Mouse (Mus musculus): Measurements from ENCODE around the gene Map4k1. TPM values are rescaled to one million over a fixed set of nuclear protein-coding genes. Genes with fewer than 3 reads are reported as not detected.

The Map4k1 gene
- polyA plus RNA-seq (2015; fragmentation: Nextera tagmentation; extraction: Ambion mirVana), result 50.9 and 57.2 TPM in 2 replicates

GRCm38 (mm10) chr7:28981651-28982273 is at the start of gene Map4k1, which contains the start of gene Eif3k:
Gene Map4k1, plus strand, starts transcription at chr7:28982050.
Gene Eif3k, minus strand, starts transcription at chr7:28981864.

GRCm38 (mm10) chr7:28961927-28962670 is 19.8 kb upstream of the Map4k1 start, which contains the start of gene Actn4:
Gene Actn4, minus strand, starts transcription at chr7:28962340.

Other genes with a start within 250 kb of the Map4k1 start
- 95.7 and 96.0 TPM in 2 replicates for gene Mrps12, start 240.2 kb upstream of the Map4k1 start, polyA plus RNA-seq (2015; fragmentation: Nextera tagmentation; extraction: Ambion mirVana)
- 12.4 and 13.7 TPM in 2 replicates for gene Sars2, start 240.1 kb upstream of the Map4k1 start, polyA plus RNA-seq (2015; fragmentation: Nextera tagmentation; extraction: Ambion mirVana)
- not detected in 2 replicates for gene Ccer2, start 225.9 kb upstream of the Map4k1 start, polyA plus RNA-seq (2015; fragmentation: Nextera tagmentation; extraction: Ambion mirVana)
- 32.7 and 34.8 TPM in 2 replicates for gene Sirt2, start 215.3 kb upstream of the Map4k1 start, polyA plus RNA-seq (2015; fragmentation: Nextera tagmentation; extraction: Ambion mirVana)
- gene Nfkbib, start 214.5 kb upstream of the Map4k1 start, polyA plus RNA-seq (2015; fragmentation: Nextera tagmentation; extraction: Ambion mirVana), result 29.1 and 31.6 TPM in 2 replicates
- gene Rinl, start 193.1 kb upstream of the Map4k1 start, polyA plus RNA-seq (2015; fragmentation: Nextera tagmentation; extraction: Ambion mirVana), result 21.2 and 30.9 TPM in 2 replicates
- gene Hnrnpl, start 173.5 kb upstream of the Map4k1 start, polyA plus RNA-seq (2015; fragmentation: Nextera tagmentation; extraction: Ambion mirVana), result 185 and 205 TPM in 2 replicates
- 119 and 141 TPM in 2 replicates for gene Ech1, start 156.8 kb upstream of the Map4k1 start, polyA plus RNA-seq (2015; fragmentation: Nextera tagmentation; extraction: Ambion mirVana)
- gene Lgals4, start 148.2 kb upstream of the Map4k1 start, polyA plus RNA-seq (2015; fragmentation: Nextera tagmentation; extraction: Ambion mirVana), result 9.9 and 12.8 TPM in 2 replicates
- gene Lgals7, start 118.2 kb upstream of the Map4k1 start, polyA plus RNA-seq (2015; fragmentation: Nextera tagmentation; extraction: Ambion mirVana), result 4.4 and 4.8 TPM in 2 replicates
- 0.26 and 0.55 TPM in 2 replicates for gene Capn12, start 100.6 kb upstream of the Map4k1 start, polyA plus RNA-seq (2015; fragmentation: Nextera tagmentation; extraction: Ambion mirVana)
- 114 and 117 TPM in 2 replicates for gene Actn4, start 19.7 kb upstream of the Map4k1 start, polyA plus RNA-seq (2015; fragmentation: Nextera tagmentation; extraction: Ambion mirVana)
- 346 and 382 TPM in 2 replicates for gene Eif3k, start 186 bp upstream of the Map4k1 start, polyA plus RNA-seq (2015; fragmentation: Nextera tagmentation; extraction: Ambion mirVana)
- gene Ryr1, start 143.1 kb downstream of the Map4k1 start, polyA plus RNA-seq (2015; fragmentation: Nextera tagmentation; extraction: Ambion mirVana), result 0.17 and 0.24 TPM in 2 replicates
- 8.2 and 8.8 TPM in 2 replicates for gene Rasgrp4, start 152.8 kb downstream of the Map4k1 start, polyA plus RNA-seq (2015; fragmentation: Nextera tagmentation; extraction: Ambion mirVana)
- gene Fam98c, start 174.2 kb downstream of the Map4k1 start, polyA plus RNA-seq (2015; fragmentation: Nextera tagmentation; extraction: Ambion mirVana), result 16.5 and 20.1 TPM in 2 replicates
- gene Ggn, start 188.2 kb downstream of the Map4k1 start, polyA plus RNA-seq (2015; fragmentation: Nextera tagmentation; extraction: Ambion mirVana), result 0.23 TPM in 2 replicates
- 0.54 and 0.76 TPM in 2 replicates for gene Spred3, start 188.4 kb downstream of the Map4k1 start, polyA plus RNA-seq (2015; fragmentation: Nextera tagmentation; extraction: Ambion mirVana)
- 157 and 158 TPM in 2 replicates for gene Psmd8, start 198.7 kb downstream of the Map4k1 start, polyA plus RNA-seq (2015; fragmentation: Nextera tagmentation; extraction: Ambion mirVana)
- 0.46 and 0.59 TPM in 2 replicates for gene Catsperg1, start 232.0 kb downstream of the Map4k1 start, polyA plus RNA-seq (2015; fragmentation: Nextera tagmentation; extraction: Ambion mirVana)

Measured in spleen, postnatal 0 days (tissue).